Mouse (Mus musculus): ENCODE measurements at regions not wholly inside any gene's neighbourhood (a gene's known extent, or its start where the extent isn't known, plus 50 kb on each side); places are given as distances from the start of the nearest gene placed in this dataset.

DNA sequence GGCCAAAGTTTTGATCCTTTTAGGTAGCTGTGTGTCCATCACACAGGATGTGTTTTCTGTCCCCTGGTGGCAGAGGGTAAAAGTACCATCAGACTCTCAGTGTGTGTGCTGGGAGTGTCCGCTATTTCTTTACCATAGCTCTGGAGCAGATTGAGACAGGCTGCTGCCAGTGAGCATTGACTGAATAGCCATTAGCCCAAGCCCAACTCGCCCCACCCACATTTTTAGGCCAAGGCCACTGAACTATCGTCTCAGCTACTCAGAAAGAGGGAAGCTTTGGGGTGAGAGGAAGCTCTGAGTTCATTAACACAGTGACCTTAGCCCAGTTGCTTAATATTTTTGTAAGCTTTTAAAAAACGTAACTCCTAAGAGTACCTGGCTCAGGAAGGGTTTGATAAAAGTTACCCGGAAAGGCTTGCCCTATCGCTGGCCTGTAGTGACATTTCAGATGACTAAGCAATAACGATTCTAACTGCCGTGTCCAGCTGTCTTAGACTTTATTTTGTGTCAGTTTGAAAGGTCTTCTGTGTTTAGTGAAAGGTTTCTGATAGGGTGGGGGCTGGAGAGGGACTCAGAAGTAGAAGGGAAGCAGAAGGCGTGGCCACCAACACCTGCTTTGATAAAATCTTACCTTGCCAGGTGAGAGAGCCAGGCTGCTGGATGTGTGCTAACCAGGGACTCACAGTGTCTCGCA lies 303.0 kb downstream of the Rsl24d1 start:
- TF ChIP-seq POLR2AphosphoS2 (IDR thresholded peaks at IDR 0.05; ENCODE audit: insufficient read length, low read depth) = no peak
- no peak for TF ChIP-seq E2F4 (IDR thresholded peaks at IDR 0.05; ENCODE audit: insufficient read depth)
